Mouse (Mus musculus) liver, embryonic 14.5 days (tissue): ENCODE results near the gene Zfp398. TPM values are rescaled to one million over a fixed set of nuclear protein-coding genes. Genes with fewer than 3 reads are reported as not detected.

Source experiments
- ATAC-seq: fragments of 200-750 bp; cut with Nextera tagmentation; 2 replicates; pipeline ENCODE4 v1.8.0; 2017; ENCODE audit warnings: moderate number of reproducible peaks, mild to moderate bottlenecking, moderate library complexity; ENCODE audit not compliant: insufficient read depth
- DNase-seq, 3 experiments: peaks; one replicate each; pipeline ENCODE4 v3.0.0-alpha.2; 2012 to 2013; ENCODE audit warnings: low read depth in 3 of 3, low spot score in 3 of 3
- H3K27ac ChIP-seq: fragments of 300-500 bp; sonication (generic); 2 replicates; pipeline ENCODE4 v1.5.1; 2014; ENCODE audit warnings: moderate library complexity, mild to moderate bottlenecking, control low read depth, inconsistent platforms
- H3K27me3 ChIP-seq: fragments of 300-500 bp; sonication (generic); 2 replicates; pipeline ENCODE4 v1.6.1; 2014; ENCODE audit warnings: mild to moderate bottlenecking, low read length, moderate library complexity; ENCODE audit not compliant: control insufficient read depth, insufficient read depth
- H3K36me3 ChIP-seq: fragments of 300-500 bp; sonication (generic); replicated peaks from 2 replicates; pipeline ENCODE4 v1.6.1; 2014; ENCODE audit warnings: low read depth; ENCODE audit not compliant: control insufficient read depth, insufficient read depth
- H3K4me1 ChIP-seq, 2 experiments: fragments of 200-500 bp in 1 of 2; fragments of 300-500 bp in 1 of 2; sonication (generic) in 1 of 2; replicated peaks; 2 replicates each; pipeline ENCODE4 v1.6.1; 2012 to 2014; ENCODE audit warnings: antibody characterized with exemption in 1 of 2, inconsistent platforms in 1 of 2, low read length in 1 of 2; ENCODE audit not compliant: control insufficient read depth in 2 of 2, insufficient read depth in 2 of 2
- H3K4me2 ChIP-seq: fragments of 300-500 bp; sonication (generic); 2 replicates; pipeline ENCODE4 v1.6.1; 2014; ENCODE audit warnings: low read depth, mild to moderate bottlenecking, control low read depth, moderate library complexity
- H3K4me3 ChIP-seq, 2 experiments: fragments of 200-500 bp in 1 of 2; fragments of 300-500 bp in 1 of 2; sonication (generic) in 1 of 2; 2 replicates each; pipeline ENCODE4 v1.5.1; 2012 to 2014; ENCODE audit warnings: low read depth in 2 of 2, low read length in 2 of 2, mild to moderate bottlenecking in 2 of 2, control low read depth in 1 of 2, inconsistent platforms in 1 of 2, moderate library complexity in 1 of 2; ENCODE audit not compliant: insufficient read depth in 1 of 2
- H3K9ac ChIP-seq: fragments of 300-500 bp; sonication (generic); replicated peaks from 2 replicates; pipeline ENCODE4 v1.6.1; 2014; ENCODE audit warnings: mild to moderate bottlenecking, control low read depth, moderate library complexity
- H3K9me3 ChIP-seq: fragments of 300-500 bp; sonication (generic); 2 replicates; pipeline ENCODE4 v1.6.1; 2016; ENCODE audit warnings: low read length, mixed read lengths; ENCODE audit not compliant: control insufficient read depth
- CTCF ChIP-seq: IDR thresholded peaks from 2 replicates; pipeline ENCODE4 v1.5.1; 2016; ENCODE audit warnings: antibody characterized with exemption, low read depth, control low read depth
- EP300 ChIP-seq: IDR thresholded peaks from 2 replicates; pipeline ENCODE4 v1.6.1; 2016; ENCODE audit warnings: antibody characterized with exemption, low read depth
- WGBS: fragments of 180-500 bp; shearing (Covaris S2); extraction: QIAGEN DNeasy Blood & Tissue Kit; methylation state at CpG from one replicate; pipeline ENCODE4 v1.1.7; 2014; ENCODE audit not compliant: insufficient replicate concordance; 5-methylcytosine and 5-hydroxymethylcytosine counted together
- polyA plus RNA-seq, 2 experiments: library from polyadenylated mRNA; depleted of rRNA in 1 of 2; stranded (reverse) in 1 of 2; unstranded in 1 of 2; fragments of >200 nt; fragmentation: Nextera tagmentation in 1 of 2; extraction: Ambion mirVana in 1 of 2; gene quantifications; 2 replicates each; pipeline versions ENCODE4 v1.2.1 to v1.2.3; 2012 to 2014

Zfp398 gene
- polyA plus RNA-seq, 2 experiments: 1.2 to 1.7 TPM

DNA sequence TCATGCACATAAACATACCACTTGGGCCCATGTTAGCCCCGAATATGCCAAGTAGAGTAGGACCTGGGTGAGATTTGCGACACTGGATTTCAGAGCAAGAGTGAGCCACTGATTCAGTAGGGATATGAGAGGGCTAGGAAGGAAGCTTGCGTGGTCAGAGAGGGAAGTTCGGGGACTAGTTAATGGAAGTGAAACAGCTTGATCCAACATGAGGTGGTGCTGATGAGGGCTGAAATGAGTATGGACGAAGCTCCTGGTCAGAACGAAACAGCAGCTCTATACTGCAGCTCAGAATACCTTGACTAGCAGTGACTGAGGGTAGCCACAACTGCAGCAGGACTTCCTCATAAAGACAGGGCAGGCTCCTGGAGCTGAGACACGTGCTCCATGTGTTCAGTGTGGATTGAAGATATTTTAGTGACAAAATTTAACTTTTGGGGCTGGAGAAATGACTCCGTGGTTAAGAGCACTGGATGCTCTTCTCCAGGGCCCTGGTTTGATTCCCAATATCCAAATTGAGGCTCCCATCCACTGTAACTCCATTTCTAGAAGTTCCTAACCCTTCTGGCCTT is 53.4 kb downstream of the Zfp398 start:
- no peak overlapping the region for H3K9ac ChIP-seq
- ATAC-seq (no peak), DNase-seq (no peak)
- 69% methylated on average over 8 of the region's 8 CpGs for WGBS
- H3K4me3 ChIP-seq: no peak overlapping the region
- H3K4me2 ChIP-seq: no peak overlapping the region
- no peaks in the 10 kb centered on the region for H3K4me1 ChIP-seq
- TF ChIP-seq EP300: no peak
- no peaks in the 10 kb centered on the region for H3K27me3 ChIP-seq
- H3K27ac ChIP-seq: no peak overlapping the region
- H3K9me3 ChIP-seq: no peaks in the 10 kb centered on the region
- peaks cover 2% of the 10 kb centered on the region for H3K36me3 ChIP-seq

DNA sequence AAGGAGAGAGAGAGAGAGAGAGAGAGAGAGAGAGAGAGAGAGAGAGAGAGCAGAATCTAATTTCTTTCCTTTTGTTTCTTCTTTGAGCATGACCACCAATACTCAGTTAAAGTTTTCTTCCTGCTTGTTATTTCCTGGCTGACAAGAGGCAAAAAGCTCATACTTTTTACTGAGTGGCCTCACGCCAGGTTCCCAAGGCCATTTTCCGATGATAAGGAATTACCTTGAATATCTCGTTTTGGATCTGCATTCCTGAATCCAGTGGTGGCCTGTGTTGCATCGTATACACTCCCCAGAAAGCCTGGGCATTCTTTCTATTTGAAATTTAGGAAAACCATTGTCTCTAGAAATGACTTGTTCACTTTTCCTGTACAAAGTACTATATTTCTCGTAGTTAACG is 64.0 kb downstream of the Zfp398 start:
- no peak overlapping the region for H3K27ac ChIP-seq
- ATAC-seq: no peak
- H3K9ac ChIP-seq: no peak overlapping the region
- H3K27me3 ChIP-seq: no peaks in the 10 kb centered on the region
- no peak overlapping the region for H3K4me2 ChIP-seq
- WGBS: 76% methylated on average over 6 of the region's 6 CpGs
- TF ChIP-seq CTCF: no peak
- no peak for TF ChIP-seq EP300
- H3K4me1 ChIP-seq: no peaks in the 10 kb centered on the region
- no peaks in the 10 kb centered on the region for H3K9me3 ChIP-seq
- no peak overlapping the region for H3K4me3 ChIP-seq
- no peak for DNase-seq
- peaks cover 5% of the 10 kb centered on the region for H3K36me3 ChIP-seq

DNA sequence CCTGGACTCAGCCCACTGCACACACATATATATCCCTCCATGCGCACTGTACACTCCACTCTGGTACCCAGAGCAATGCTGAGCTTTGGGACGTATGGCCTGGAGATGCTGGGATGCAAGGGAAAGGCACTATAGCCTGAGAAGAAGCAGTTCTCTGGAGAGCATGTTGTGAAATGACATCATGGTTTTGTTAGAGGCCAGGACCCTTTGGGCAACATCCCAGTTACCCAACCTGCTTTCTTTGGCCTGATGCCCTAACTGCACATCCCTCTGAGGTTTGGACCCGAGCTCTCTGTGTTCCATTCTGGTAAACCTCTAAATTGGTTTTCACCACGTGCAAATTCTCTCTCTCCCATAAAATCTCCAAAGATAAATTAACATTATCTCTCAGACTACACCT is 68.1 kb downstream of the Zfp398 start:
- TF ChIP-seq CTCF (no peak), EP300 (no peak)
- H3K9ac ChIP-seq: no peak overlapping the region
- H3K27me3 ChIP-seq: no peaks in the 10 kb centered on the region
- ATAC-seq (no peak), DNase-seq (no peak)
- no peak overlapping the region for H3K27ac ChIP-seq
- no peaks in the 10 kb centered on the region for H3K9me3 ChIP-seq
- 81% methylated on average over 4 of the region's 4 CpGs for WGBS
- no peaks in the 10 kb centered on the region for H3K4me1 ChIP-seq
- H3K36me3 ChIP-seq: peaks cover 15% of the 10 kb centered on the region
- H3K4me2 ChIP-seq: no peak overlapping the region
- H3K4me3 ChIP-seq: no peak overlapping the region

DNA sequence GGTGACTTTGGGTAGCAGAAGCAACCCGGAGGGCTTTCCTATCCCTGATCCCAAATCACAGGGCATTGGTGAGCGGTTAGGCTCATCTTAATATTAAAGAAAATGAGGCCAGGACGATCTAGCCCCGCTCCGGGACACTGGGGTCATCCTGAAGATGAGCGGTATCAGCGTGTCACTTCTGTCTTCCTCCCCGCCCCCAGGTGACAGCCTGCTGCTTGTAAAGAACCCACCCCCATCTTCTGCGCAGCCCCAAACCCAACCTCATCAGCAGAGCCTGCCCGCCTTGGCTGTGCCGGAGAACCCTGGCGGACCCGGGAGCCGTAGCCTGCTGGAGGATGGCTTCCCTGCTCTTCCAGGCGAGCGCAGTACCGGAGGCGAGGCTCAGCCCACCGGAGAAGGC is 68.9 kb downstream of the Zfp398 start:
- TF ChIP-seq EP300: no peak
- TF ChIP-seq CTCF: no peak
- peaks cover 15% of the 10 kb centered on the region for H3K36me3 ChIP-seq
- no peaks in the 10 kb centered on the region for H3K27me3 ChIP-seq
- no peaks in the 10 kb centered on the region for H3K9me3 ChIP-seq
- H3K4me1 ChIP-seq: no peaks in the 10 kb centered on the region
- DNase-seq (no peak), ATAC-seq (no peak)
- H3K27ac ChIP-seq: no peak overlapping the region
- no peak overlapping the region for H3K9ac ChIP-seq
- no peak overlapping the region for H3K4me2 ChIP-seq
- 83% methylated on average over 19 of the region's 19 CpGs for WGBS
- no peak overlapping the region for H3K4me3 ChIP-seq

DNA sequence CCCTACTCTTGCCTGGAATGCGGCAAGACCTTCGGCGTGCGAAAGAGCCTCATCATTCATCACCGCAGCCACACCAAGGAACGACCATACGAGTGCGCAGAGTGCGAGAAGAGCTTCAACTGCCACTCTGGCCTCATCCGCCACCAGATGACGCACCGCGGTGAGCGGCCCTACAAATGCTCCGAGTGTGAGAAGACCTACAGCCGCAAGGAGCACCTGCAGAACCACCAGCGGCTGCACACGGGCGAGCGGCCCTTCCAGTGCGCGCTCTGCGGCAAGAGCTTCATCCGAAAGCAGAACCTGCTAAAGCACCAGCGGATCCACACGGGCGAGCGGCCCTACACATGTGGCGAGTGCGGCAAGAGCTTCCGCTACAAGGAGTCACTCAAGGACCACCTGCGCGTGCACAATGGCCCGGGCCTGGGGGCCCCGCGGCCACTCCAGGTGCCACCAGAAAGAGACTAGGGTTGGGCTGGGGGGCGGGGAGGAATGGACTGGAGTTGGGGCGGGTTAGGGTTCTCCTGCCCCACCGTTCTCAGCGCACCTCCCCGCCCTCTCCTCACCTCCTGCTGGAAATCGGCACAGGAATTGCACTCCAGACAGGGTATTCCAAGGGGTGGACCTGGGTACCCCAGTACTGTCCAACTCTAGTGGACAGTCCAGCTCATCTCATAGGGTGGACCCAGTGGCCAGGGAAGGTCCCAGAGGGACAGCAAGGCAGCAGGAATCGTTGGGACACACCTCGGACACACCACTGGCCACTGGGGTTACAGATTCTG is 69.6 kb downstream of the Zfp398 start:
- no peak for TF ChIP-seq CTCF
- no peak for TF ChIP-seq EP300
- Histone ChIP-seq H3K4me1 (no peaks in the 10 kb centered on the region), H3K27ac (no peak overlapping the region), H3K9ac (no peak overlapping the region), H3K4me3 (no peak overlapping the region), H3K36me3 (peaks cover 15% of the 10 kb centered on the region), H3K4me2 (no peak overlapping the region), H3K27me3 (no peaks in the 10 kb centered on the region), H3K9me3 (no peaks in the 10 kb centered on the region)
- ATAC-seq (no peak), DNase-seq (no peak)
- 90% methylated on average over 44 of the region's 44 CpGs for WGBS
